ENCODE assay signal across 8 mouse cellular contexts in the genomic region with DNA sequence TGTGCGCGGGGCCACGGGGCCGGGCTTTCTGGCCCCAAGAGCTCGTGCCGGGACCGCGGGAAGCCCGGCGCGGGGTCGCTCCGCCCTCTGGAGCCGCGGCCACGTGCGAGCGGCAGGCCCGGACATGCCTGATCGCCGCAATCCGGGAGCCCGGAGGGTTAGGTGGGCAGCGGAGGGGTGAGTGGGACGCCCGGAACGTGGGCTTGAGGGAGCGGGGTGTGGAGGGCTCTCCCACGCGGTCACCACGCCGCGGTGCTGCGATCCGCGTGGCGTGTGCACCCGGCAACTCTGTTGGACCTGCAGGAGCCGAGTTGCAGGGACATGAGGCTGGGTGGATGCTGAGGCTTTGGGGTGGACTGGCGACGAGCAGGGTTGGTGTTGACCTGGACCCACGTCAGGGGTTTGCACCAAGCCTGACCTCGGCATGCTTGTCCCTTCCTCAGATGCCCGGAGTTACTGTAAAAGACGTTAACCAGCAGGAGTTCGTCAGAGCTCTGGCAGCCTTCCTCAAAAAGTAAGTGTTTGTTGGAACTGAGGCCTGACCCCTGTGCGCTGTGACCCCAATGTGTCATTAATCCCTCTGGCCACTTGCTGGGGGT. TPM values are rescaled to one million over a fixed set of nuclear protein-coding genes. Genes with fewer than 3 reads are reported as not detected.
DNase-seq lines count a peak whose midpoint lies in the region; ATAC-seq and TF ChIP-seq lines count a peak whose summit lies in the region.

No protein-coding gene starts in this region.

- peak overlapping the region; percentile 87 for H3K4me3 ChIP-seq in heart, embryonic 15.5 days
- peak overlapping the region; percentile 71 for H3K4me3 ChIP-seq in bone marrow, adult 2 months (replicated peaks; ENCODE audit: control insufficient read depth, low read depth, low read length)
- peak overlapping the region; percentile 89 for H3K4me3 ChIP-seq in hindbrain, embryonic 14.5 days (replicated peaks; ENCODE audit: low read length)
- H3K4me3 ChIP-seq in liver, embryonic 15.5 days (replicated peaks) = peak overlapping the region; percentile 87
- H3K4me3 ChIP-seq in stomach, postnatal 0 days (ENCODE audit: low read depth, low read length) = peak overlapping the region; percentile 100

- intact Hi-C loops in heart, postnatal 36 days (cut with DNase I) = loop anchor here (1.0 to 10.0 kb wide), 4 partner anchors 20 to 800 kb away; a partner anchor contains a TSS

- H3K4me2 ChIP-seq in heart, embryonic 15.5 days = peak overlapping the region; percentile 69
- H3K4me2 ChIP-seq in hindbrain, embryonic 14.5 days (replicated peaks) = peak overlapping the region; percentile 92
- peak overlapping the region; percentile 84 for H3K4me2 ChIP-seq in liver, embryonic 15.5 days
- H3K4me2 ChIP-seq in stomach, postnatal 0 days (replicated peaks; ENCODE audit: low read depth) = peak overlapping the region; percentile 74

- H3K36me3 ChIP-seq in heart, embryonic 15.5 days = peaks cover 42% of the 10 kb centered on the region
- H3K36me3 ChIP-seq in hindbrain, embryonic 14.5 days (replicated peaks; ENCODE audit: control insufficient read depth, insufficient read depth) = peaks cover 45% of the 10 kb centered on the region
- H3K36me3 ChIP-seq in liver, embryonic 15.5 days (replicated peaks) = peaks cover 46% of the 10 kb centered on the region
- H3K36me3 ChIP-seq in stomach, postnatal 0 days (ENCODE audit: control insufficient read depth, insufficient read depth, low read length) = peaks cover 6% of the 10 kb centered on the region

- DNase-seq in heart, postnatal 36 days = no peak
- no peak for DNase-seq in hindbrain, embryonic 14.5 days (ENCODE audit: low spot score)
- no peak for DNase-seq in stomach, postnatal 0 days (ENCODE audit: low spot score)
- DNase-seq in ovary, postnatal 36 days (ENCODE audit: low spot score) = no peak
- DNase-seq in adrenal gland, postnatal 25 days = no peak

- WGBS in heart, embryonic 15.5 days = under 1% methylated on average over 47 of the region's 47 CpGs
- under 1% methylated on average over 47 of the region's 47 CpGs for WGBS in bone marrow, adult 2 months
- WGBS in hindbrain, embryonic 14.5 days = 0% methylated on average over 46 of the region's 47 CpGs
- under 1% methylated on average over 47 of the region's 47 CpGs for WGBS in liver, embryonic 15.5 days (ENCODE audit: insufficient replicate concordance)
- under 1% methylated on average over 47 of the region's 47 CpGs for WGBS in stomach, postnatal 0 days

- H3K9ac ChIP-seq in heart, embryonic 15.5 days = peak overlapping the region; percentile 99
- peak overlapping the region; percentile 97 for H3K9ac ChIP-seq in hindbrain, embryonic 14.5 days
- peak overlapping the region; percentile 91 for H3K9ac ChIP-seq in liver, embryonic 15.5 days
- H3K9ac ChIP-seq in stomach, postnatal 0 days (ENCODE audit: low read length) = peak overlapping the region; percentile 100

- TF ChIP-seq CTCF in bone marrow, adult 2 months (IDR thresholded peaks at IDR 0.05; ENCODE audit: control insufficient read depth, insufficient read depth, low read length) = no peak
- TF ChIP-seq CTCF in stomach, postnatal 0 days (IDR thresholded peaks at IDR 0.05; ENCODE audit: low read depth) = no peak

- no peaks in the 10 kb centered on the region for H3K27me3 ChIP-seq in heart, embryonic 15.5 days
- no peaks in the 10 kb centered on the region for H3K27me3 ChIP-seq in hindbrain, embryonic 14.5 days (ENCODE audit: control insufficient read depth, insufficient read depth, low read length)
- H3K27me3 ChIP-seq in liver, embryonic 15.5 days = no peaks in the 10 kb centered on the region
- H3K27me3 ChIP-seq in stomach, postnatal 0 days (ENCODE audit: control insufficient read depth, insufficient read depth, low read length) = no peaks in the 10 kb centered on the region

- peak overlapping the region; percentile 92 for H3K27ac ChIP-seq in heart, embryonic 15.5 days
- H3K27ac ChIP-seq in bone marrow, adult 2 months (ENCODE audit: control insufficient read depth, insufficient read depth, low read depth, low read length, poor library complexity) = peak overlapping the region; percentile 87
- H3K27ac ChIP-seq in hindbrain, embryonic 14.5 days = peak overlapping the region; percentile 87
- peak overlapping the region; percentile 95 for H3K27ac ChIP-seq in liver, embryonic 15.5 days (replicated peaks)
- peak overlapping the region; percentile 97 for H3K27ac ChIP-seq in stomach, postnatal 0 days (replicated peaks)

- ATAC-seq in heart, embryonic 15.5 days (replicated peaks; ENCODE audit: insufficient number of reproducible peaks, insufficient read depth, low FRiP score, low read depth) = 0 out of 2 replicates have a peak, but pooled peaks have one; percentile 3
- ATAC-seq in hindbrain, embryonic 14.5 days (ENCODE audit: low FRiP score) = peak; percentile 1; the same call in 1 of the 2 replicates
- 0 out of 2 replicates have a peak, but pooled peaks have one; percentile 0 for ATAC-seq in liver, embryonic 15.5 days (ENCODE audit: insufficient read depth)
- 0 out of 2 replicates have a peak, but pooled peaks have one; percentile 3 for ATAC-seq in stomach, postnatal 0 days (ENCODE audit: low FRiP score, low TSS enrichment)

- no peak for TF ChIP-seq POLR2A in bone marrow, adult 2 months (IDR thresholded peaks at IDR 0.05; ENCODE audit: borderline replicate concordance, control insufficient read depth, low read depth, low read length)

- H3K9me3 ChIP-seq in heart, embryonic 15.5 days (replicated peaks) = no peaks in the 10 kb centered on the region
- no peaks in the 10 kb centered on the region for H3K9me3 ChIP-seq in hindbrain, embryonic 14.5 days (ENCODE audit: control insufficient read depth, low read length)
- no peaks in the 10 kb centered on the region for H3K9me3 ChIP-seq in liver, embryonic 15.5 days (replicated peaks)
- no peaks in the 10 kb centered on the region for H3K9me3 ChIP-seq in stomach, postnatal 0 days (ENCODE audit: control insufficient read depth, low read length)

- no peak for TF ChIP-seq EP300 in stomach, postnatal 0 days (optimal IDR thresholded peaks at IDR 0.05)

- H3K4me1 ChIP-seq in heart, embryonic 15.5 days (replicated peaks) = peaks cover 31% of the 10 kb centered on the region
- H3K4me1 ChIP-seq in bone marrow, adult 2 months (ENCODE audit: control insufficient read depth, insufficient read depth, low read length) = no peaks in the 10 kb centered on the region
- peaks cover 17% of the 10 kb centered on the region for H3K4me1 ChIP-seq in hindbrain, embryonic 14.5 days (replicated peaks; ENCODE audit: control insufficient read depth, insufficient read depth, low read length)
- H3K4me1 ChIP-seq in liver, embryonic 15.5 days (replicated peaks) = peaks cover 42% of the 10 kb centered on the region
- H3K4me1 ChIP-seq in stomach, postnatal 0 days (replicated peaks; ENCODE audit: control insufficient read depth, insufficient read depth) = peaks cover 9% of the 10 kb centered on the region; the same call in 1 of the 2 replicates

RNA-seq across cellular contexts. Expression of a gene that starts 0.6 kb away (rescaled TPM):
- polyA plus RNA-seq in heart, embryonic 15.5 days (2015; fragmentation: Nextera tagmentation; extraction: Ambion mirVana) = 1,190 and 1,237 TPM in 2 replicates
- total RNA-seq in heart, postnatal 36 days (2021) = 100 to 1,000 TPM; 514 to 531 TPM
- 866 and 1,228 TPM in 2 replicates for polyA plus RNA-seq in bone marrow, adult 2 months (2011; ENCODE audit: insufficient read depth, insufficient read length, low replicate concordance, missing spikeins)
- 1,197 and 1,586 TPM in 2 replicates for polyA plus RNA-seq in hindbrain, embryonic 14.5 days (2014; fragmentation: Nextera tagmentation; extraction: Ambion mirVana)
- polyA plus RNA-seq in liver, embryonic 15.5 days (2015; fragmentation: Nextera tagmentation; extraction: Ambion mirVana) = 1,016 and 1,167 TPM in 2 replicates
- 2,060 and 2,085 TPM in 2 replicates for polyA plus RNA-seq in stomach, postnatal 0 days (2015; fragmentation: Nextera tagmentation; extraction: Ambion mirVana)
- total RNA-seq in adrenal gland, postnatal 25 days (2021) = 564 and 876 TPM in 2 replicates

RNA-seq across cellular contexts. Expression of a gene that starts 12.4 kb away (rescaled TPM):
- 0.15 and 0.21 TPM in 2 replicates for polyA plus RNA-seq in heart, embryonic 15.5 days (2015; fragmentation: Nextera tagmentation; extraction: Ambion mirVana)
- total RNA-seq in heart, postnatal 36 days (2021) = 1 to 10 TPM; 1.7 to 2.5 TPM
- polyA plus RNA-seq in bone marrow, adult 2 months (2011; ENCODE audit: insufficient read depth, insufficient read length, low replicate concordance, missing spikeins) = 82.1 and 126 TPM in 2 replicates
- polyA plus RNA-seq in hindbrain, embryonic 14.5 days (2014; fragmentation: Nextera tagmentation; extraction: Ambion mirVana) = 0.13 and 0.33 TPM in 2 replicates
- 6.0 and 7.2 TPM in 2 replicates for polyA plus RNA-seq in liver, embryonic 15.5 days (2015; fragmentation: Nextera tagmentation; extraction: Ambion mirVana)
- 0.25 and 0.44 TPM in 2 replicates for polyA plus RNA-seq in stomach, postnatal 0 days (2015; fragmentation: Nextera tagmentation; extraction: Ambion mirVana)
- 0.91 and 1.0 TPM in 2 replicates for total RNA-seq in adrenal gland, postnatal 25 days (2021)

RNA-seq across cellular contexts. Expression of a gene that starts 14.9 kb away (rescaled TPM):
- not detected in 2 replicates for polyA plus RNA-seq in heart, embryonic 15.5 days (2015; fragmentation: Nextera tagmentation; extraction: Ambion mirVana)
- total RNA-seq in heart, postnatal 36 days (2021) = not detected
- not detected in 2 replicates for polyA plus RNA-seq in bone marrow, adult 2 months (2011; ENCODE audit: insufficient read depth, insufficient read length, low replicate concordance, missing spikeins)
- polyA plus RNA-seq in hindbrain, embryonic 14.5 days (2014; fragmentation: Nextera tagmentation; extraction: Ambion mirVana) = 0.16 and 0.17 TPM in 2 replicates
- not detected in 2 replicates for polyA plus RNA-seq in liver, embryonic 15.5 days (2015; fragmentation: Nextera tagmentation; extraction: Ambion mirVana)
- not detected in 2 replicates for polyA plus RNA-seq in stomach, postnatal 0 days (2015; fragmentation: Nextera tagmentation; extraction: Ambion mirVana)
- total RNA-seq in adrenal gland, postnatal 25 days (2021) = not detected in 2 replicates

RNA-seq across cellular contexts. Expression of a gene that starts 15.1 kb away (rescaled TPM):
- polyA plus RNA-seq in heart, embryonic 15.5 days (2015; fragmentation: Nextera tagmentation; extraction: Ambion mirVana) = not detected in 2 replicates
- not detected for total RNA-seq in heart, postnatal 36 days (2021)
- not detected in 2 replicates for polyA plus RNA-seq in bone marrow, adult 2 months (2011; ENCODE audit: insufficient read depth, insufficient read length, low replicate concordance, missing spikeins)
- 0.27 TPM in 1 of 2 replicates, not detected in the other for polyA plus RNA-seq in hindbrain, embryonic 14.5 days (2014; fragmentation: Nextera tagmentation; extraction: Ambion mirVana)
- polyA plus RNA-seq in liver, embryonic 15.5 days (2015; fragmentation: Nextera tagmentation; extraction: Ambion mirVana) = not detected in 2 replicates
- not detected in 2 replicates for polyA plus RNA-seq in stomach, postnatal 0 days (2015; fragmentation: Nextera tagmentation; extraction: Ambion mirVana)
- not detected in 2 replicates for total RNA-seq in adrenal gland, postnatal 25 days (2021)

RNA-seq across cellular contexts. Expression of a gene that starts 17.9 kb away (rescaled TPM):
- 59.2 and 92.5 TPM in 2 replicates for polyA plus RNA-seq in heart, embryonic 15.5 days (2015; fragmentation: Nextera tagmentation; extraction: Ambion mirVana)
- total RNA-seq in heart, postnatal 36 days (2021) = 10 to 100 TPM; 48.8 to 52.8 TPM
- polyA plus RNA-seq in bone marrow, adult 2 months (2011; ENCODE audit: insufficient read depth, insufficient read length, low replicate concordance, missing spikeins) = 178 and 354 TPM in 2 replicates
- 58.4 and 58.6 TPM in 2 replicates for polyA plus RNA-seq in hindbrain, embryonic 14.5 days (2014; fragmentation: Nextera tagmentation; extraction: Ambion mirVana)
- 41.7 and 46.4 TPM in 2 replicates for polyA plus RNA-seq in liver, embryonic 15.5 days (2015; fragmentation: Nextera tagmentation; extraction: Ambion mirVana)
- polyA plus RNA-seq in stomach, postnatal 0 days (2015; fragmentation: Nextera tagmentation; extraction: Ambion mirVana) = 45.2 and 49.9 TPM in 2 replicates
- 126 and 138 TPM in 2 replicates for total RNA-seq in adrenal gland, postnatal 25 days (2021)

Comparison
In these comparisons a context has a peak if more than half of its experiments do, and no peak if none do; other contexts are left out.
1. RNA of a gene that starts 12.4 kb away (polyA plus RNA-seq): 82.1 to 126 TPM in bone marrow, adult 2 months; 6.0 to 7.2 TPM in liver, embryonic 15.5 days, 0.25 to 0.44 TPM in stomach, postnatal 0 days, 0.15 to 0.21 TPM in heart, embryonic 15.5 days and 0.13 to 0.33 TPM in hindbrain, embryonic 14.5 days; every median in the first group is over 10 times any median in the second.
2. Peak in every context shown above with its lines, with median percentiles within 50 percentile points of each other: ATAC-seq, H3K27ac ChIP-seq, H3K4me2 ChIP-seq, H3K4me3 ChIP-seq and H3K9ac ChIP-seq.